Mouse (Mus musculus) lung, postnatal 25 days (tissue): ENCODE measurements around the gene 6030458C11Rik.
"Not testable (repeated sequence)": the region's sequence is repeated elsewhere in the genome, so short reads cannot be mapped to it uniquely, and the experiment has no call there.

Experiments used
- DNase-seq: peaks from one replicate; pipeline ENCODE4 v3.0.0; 2022; ENCODE audit warnings: low spot score

6030458C11Rik gene

DNA sequence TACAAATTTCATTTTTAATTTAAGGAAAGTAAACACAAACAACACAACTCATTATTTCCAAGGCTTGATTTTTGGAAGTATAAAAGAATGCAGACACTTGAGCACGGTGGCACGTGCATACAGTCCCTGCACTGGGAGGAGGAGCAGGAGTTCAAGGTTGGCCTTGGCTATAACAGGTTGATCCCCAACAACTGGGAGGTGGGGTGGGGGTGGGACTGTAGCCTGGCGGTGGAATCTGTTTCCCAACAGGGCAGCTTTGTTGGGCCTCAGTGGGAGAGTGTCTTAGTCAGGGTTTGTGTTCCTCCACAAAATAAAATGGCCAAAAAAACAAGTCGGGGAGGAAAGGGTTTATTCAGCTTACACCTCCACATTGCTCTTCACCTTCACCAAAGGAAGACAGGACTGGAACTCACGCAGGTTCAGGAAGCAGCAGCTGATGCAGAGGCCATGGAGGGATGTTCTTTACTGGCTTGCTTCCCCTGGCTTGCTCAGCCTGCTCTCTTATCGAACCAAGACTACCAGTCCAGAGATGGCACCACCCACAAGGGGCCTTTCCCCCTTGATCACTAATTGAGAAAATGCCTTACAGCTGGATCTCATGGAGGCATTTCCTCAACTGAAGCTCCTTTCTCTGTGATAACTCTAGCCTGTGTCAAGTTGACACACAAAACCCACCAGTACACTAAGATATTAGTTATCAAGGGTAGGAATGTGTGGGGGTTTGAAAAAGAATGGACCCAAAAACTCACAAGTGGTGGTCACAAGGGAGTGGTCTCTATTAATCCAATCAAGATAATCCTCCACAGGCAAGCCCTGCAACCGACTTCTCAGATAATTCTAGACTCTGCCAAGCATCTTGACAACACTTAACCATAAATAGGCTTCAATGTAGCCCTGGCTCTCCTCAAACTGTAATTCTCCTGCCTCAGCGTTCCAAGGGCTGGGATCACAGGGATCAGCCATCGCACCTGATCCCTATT is 1.7 kb downstream of the 6030458C11Rik start:
- DNase-seq, result no peak

DNA sequence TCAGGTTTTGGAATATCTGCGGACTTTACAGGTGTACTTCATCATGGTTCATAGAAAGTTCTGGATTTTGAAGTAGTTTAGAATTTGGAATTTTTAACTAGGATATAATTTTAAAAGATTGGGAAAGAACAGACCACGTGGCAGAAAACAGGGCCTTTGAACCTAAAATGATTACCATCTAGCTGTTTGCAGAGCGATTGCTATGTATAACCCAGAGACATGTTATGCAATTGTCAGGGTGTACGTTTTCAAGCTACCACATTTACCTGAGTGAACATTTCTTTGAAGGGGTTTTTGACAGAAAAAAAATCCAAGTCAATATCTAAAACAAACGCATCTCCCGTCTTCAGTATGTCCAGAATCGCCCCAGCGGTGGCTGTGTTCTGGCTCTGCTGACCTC is 6.9 kb downstream of the 6030458C11Rik start:
- DNase-seq, result no peak

DNA sequence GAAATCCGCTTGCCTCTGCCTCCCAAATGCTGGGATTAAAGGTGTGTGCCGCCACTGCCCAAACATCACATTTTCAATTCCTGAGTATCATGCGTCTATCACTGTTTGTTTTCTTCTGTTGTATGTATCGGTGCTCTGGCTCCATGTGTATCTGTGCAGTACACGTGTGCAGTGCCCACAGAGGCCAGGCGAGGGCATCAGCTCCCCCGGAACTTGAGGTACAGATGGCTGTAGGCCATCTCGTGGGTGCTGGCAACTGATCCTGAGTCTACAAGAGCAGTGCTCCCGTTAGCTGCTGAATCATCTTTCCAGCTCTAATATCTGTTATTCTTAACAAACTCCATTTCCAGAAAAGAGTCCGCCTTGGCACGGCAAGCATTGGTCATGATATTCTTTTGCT is 11.8 kb downstream of the 6030458C11Rik start:
- no peak for DNase-seq

DNA sequence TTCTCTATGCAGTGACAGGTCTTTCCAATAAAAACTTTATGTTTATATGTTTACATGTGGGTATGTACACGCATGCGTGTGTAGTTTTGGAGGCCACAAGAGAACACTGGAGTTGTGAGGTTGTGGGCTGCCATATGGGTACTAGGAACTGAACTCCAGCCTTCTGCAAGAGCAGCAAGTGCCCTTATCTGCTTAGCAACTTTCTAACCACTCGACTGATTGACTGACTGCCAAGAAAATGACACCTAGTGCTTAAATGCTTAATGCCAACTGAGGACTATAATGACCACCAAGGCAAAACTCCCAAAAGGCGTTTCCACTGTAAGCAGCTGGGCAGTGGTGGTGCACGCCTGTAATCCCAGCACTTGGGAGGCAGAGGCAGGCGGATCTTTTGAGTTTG is 15.1 kb downstream of the 6030458C11Rik start:
- no peak for DNase-seq

DNA sequence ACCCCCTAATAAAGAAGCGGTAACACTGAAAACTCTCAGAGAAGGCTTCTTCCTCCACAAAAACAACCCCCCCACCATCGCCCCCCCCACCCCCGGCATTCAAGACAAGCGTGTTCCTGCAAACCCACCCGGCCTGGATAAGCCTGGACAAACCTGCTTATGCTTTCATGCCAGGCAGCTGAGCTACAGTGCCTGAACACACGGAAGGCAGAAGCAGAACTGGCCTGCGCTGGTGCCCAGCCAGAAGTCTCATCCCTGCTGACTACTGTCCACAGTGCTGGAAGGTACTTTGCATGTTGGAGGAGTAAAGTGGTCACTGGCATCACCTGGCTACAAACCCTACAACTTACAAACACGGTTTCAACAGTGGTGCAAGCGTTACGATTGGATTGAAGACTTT is 17.4 kb downstream of the 6030458C11Rik start:
- no peak for DNase-seq

DNA sequence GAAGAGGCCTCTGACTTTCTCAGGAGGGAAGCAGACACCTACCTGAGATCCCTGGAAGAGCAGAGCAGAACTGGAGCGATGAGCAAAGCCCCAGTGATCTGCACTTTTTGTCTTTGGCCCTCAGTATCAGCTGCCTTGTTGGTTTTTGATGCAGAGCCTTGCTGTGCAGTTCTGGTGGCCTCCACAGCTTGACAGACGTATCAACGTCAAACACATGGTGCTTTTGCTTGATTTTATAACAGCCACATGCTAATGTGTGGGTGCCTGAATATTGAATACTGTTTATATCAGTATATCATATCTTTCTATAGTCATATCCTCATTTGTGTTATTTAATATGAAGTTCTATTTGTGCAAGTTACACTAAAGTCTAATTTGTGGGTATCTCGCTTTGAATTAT is 19.4 kb downstream of the 6030458C11Rik start:
- no peak for DNase-seq

DNA sequence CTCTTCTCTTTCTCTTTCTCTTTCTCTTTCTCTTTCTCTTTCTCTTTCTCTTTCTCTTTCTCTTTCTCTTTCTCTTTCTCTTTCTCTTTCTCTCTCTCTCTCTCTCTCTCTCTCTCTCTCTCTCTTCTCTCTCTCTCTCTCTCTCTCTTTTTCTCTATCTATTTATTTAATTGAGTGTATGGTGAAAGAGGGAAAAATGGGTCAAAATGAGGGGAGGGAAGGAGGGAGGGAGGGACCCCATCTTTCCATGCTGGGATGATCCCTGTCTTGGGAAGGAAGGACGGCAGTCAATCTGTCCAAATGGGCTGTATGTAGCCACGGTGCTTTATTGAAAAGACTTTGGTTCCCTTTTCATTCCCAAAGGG is 23.3 kb downstream of the 6030458C11Rik start:
- DNase-seq, result not testable (repeated sequence)

DNA sequence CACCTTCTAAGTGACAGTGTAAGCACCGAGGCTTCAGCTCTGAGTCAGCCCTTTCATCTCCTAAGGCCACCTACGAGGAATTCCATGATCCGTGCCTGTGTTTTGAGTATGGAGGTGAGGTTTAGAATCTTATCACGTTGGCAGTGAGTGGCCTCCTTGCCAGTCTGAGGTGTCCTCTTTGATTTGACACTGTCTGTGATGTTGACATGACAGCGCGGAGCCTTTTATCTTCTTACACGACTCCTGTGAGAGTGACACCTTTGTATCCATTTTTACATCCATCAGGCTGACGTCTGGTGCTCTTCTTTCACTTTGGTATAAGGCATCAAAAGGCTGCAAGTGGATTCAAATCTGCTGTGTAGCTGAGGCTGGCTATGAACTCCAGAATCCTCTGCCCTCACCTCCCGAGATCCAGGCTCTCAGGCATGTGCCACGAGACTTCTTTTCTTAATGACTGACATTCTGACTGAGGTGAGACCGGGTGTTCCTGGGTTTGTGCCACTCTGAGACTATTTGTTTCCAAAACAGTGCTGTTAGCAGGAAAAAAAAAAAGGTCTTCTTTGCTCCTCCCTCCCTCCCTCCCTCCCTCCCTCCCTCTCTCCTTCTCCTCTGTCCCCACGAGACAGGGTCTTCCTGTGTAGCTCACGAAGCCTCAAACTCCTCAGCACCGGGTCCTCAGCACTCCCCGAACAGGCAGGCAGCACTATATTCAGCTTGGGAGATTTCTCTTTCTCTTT is 23.9 kb downstream of the 6030458C11Rik start:
- DNase-seq, result no peak

DNA sequence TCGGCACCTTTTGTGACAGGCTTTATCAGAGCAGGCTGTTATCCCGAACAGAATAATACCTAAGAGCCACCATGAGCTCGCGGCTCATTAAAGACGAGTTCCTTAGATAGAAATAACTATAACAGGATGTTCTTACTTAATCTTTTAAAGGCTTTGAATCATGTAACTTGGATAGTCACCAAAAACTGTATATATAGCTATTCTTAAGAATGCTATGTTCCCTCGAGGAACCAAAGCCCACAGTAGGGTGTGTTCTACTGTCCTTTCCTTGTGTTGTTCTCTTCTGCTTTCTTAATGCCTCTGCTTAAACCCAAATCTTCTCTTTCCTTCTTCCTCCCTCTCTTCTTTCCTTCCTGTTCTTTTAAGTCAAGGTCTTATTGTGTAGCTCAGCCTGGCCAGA is 26.4 kb downstream of the 6030458C11Rik start:
- DNase-seq, result no peak

DNA sequence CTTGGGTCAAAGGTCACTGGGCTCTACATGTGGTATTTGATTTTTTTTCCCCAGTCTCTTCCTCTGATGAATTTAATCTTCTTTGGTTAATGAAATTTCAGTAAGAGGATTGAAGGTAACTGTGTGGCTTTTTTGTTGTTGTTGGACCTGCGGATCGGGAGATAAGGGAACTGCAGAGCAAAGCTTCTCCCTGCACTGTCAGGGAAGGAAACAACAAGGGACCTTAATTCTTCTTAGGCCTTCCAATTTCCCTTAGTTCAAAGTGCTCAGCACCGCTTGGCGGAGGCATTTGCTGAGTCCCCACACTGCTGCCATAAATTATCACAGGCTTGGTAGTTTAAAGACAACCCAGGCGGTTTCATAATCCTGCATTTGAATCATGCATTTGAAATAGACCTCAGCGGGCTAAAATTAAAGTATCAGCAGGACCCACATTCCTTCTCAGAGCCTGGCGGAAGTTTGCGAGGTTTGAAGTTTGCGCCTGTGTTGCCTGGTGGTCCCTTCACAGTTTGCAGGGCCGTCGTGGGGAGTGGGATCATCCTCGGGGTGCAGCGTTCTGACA is 28.5 kb downstream of the 6030458C11Rik start:
- DNase-seq, result no peak

DNA sequence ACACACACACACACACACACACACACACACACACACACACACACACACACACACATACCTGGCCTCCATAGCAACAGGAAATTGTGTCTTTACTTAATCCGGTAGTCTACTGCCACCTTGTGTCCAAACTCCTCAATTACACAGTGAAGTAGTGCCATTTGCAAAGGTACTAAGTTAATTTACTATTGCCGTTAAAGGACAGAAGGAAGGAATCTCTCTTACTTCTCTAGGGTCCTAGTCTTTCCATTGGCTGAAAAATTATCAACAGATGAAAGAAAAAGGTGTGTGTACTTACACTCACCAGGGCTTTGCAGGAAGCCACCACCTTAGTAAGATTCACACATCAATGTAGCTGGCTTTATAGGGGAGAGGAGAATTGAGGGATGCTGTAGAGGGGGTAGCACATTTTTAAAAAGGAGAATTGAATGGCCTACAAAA is 29.0 kb downstream of the 6030458C11Rik start:
- peak; percentile 73 for DNase-seq

DNA sequence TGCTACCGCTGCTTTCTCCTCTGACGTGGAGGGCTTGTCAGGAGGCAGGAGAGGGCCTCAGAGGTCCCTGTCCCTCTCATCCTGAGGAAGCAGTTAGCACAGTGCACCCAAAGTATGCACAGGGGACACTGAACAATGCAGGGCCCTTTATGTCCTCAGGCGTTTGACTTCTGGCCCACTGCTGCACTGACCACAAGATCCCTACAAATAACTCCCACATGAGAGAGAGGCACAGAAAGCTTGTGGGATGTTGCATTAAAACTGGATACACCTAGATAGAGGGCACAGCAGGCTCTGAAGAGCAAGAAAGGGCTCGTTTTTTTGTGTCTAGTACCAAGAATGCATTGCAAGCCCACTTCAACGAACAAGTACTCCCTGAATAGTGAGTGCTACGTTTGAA is 30.1 kb downstream of the 6030458C11Rik start:
- no peak for DNase-seq

DNA sequence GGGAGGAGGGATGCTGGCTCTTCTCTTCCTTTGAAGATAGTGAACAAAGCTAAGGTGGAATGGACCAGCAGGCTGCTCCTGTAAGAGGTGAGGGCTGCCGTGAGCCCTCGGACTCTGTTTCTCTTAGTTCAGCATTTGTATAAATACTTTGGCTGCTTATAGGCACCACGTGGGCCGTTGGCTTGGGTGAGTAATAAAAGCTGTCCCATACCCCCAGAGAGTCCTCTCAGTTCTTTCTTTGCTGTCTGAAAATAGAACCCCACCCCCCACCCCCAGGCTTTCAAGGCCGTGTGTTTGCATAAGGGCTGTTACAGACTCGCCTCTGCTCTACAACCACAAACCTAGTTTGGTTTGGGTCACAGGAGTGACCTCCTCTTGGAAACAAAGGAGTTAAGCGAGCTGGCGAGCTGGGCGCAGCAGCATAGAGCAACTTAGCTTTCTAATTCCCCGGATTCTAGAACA is 35.0 kb downstream of the 6030458C11Rik start:
- no peak for DNase-seq

DNA sequence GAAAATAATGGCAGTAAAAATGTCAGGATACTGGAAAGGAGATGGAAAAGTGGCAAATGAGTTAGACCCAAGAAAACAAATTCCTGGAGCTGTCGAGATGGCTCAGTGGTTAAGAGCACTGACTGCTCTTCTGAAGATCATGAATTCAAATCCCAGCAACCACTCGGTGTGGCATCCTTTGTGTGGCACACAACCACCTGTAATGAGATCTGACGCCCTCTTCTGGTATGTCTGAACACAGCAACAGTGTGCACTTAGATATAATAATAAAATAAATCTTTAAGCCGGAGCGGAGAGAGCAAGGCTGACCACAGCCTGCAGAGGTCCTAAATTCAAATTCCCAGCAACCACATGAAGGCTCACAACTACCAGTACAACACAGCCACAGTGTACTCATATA is 35.9 kb downstream of the 6030458C11Rik start:
- DNase-seq, result no peak

DNA sequence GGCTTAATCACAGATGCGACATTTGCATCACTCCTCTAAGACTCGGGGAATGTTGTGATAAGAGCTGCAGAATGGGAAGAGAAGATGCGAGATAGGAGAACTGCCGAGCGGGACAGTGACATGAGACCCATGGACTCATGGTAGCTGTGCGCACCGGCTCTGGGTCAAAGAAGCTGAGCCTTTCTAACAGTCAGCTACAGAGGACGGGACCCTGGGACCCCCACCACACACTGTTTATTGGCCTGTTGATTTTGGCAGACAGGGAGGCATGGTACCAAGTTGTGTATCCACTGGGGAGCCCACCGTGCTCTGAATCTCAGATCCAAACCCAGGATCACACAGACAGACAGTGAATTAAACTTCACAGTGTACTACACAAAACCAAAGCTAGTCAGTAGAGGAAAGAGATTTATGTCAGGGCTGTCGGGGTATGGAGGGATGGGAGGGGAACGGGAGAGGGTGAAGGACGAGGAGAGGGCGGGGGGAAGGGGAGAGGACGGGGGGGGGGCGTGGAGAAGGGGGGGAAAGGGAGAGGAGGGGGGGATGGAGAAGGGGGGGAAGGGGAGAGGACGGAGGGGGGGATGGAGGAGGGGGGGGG is 42.6 kb downstream of the 6030458C11Rik start:
- no peak for DNase-seq

DNA sequence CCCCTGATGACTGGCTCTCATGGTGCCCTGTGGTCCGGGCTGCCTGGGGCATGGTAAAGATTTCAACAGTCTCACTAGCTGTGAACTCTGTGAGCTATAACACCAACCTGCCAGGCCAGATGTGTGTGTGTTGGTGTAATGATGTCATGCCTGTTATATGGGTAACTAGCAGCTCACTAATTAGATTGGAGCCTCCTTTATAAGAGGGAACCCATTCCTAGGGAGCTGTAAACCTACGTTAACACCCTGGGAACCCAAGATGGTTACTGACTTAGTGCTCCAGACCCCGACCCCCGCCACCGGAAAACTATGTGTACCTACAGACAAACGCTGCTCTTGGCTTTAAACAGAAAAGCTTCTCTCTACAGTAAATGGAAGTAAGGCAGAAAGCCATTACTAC is 43.2 kb downstream of the 6030458C11Rik start:
- DNase-seq, result no peak

DNA sequence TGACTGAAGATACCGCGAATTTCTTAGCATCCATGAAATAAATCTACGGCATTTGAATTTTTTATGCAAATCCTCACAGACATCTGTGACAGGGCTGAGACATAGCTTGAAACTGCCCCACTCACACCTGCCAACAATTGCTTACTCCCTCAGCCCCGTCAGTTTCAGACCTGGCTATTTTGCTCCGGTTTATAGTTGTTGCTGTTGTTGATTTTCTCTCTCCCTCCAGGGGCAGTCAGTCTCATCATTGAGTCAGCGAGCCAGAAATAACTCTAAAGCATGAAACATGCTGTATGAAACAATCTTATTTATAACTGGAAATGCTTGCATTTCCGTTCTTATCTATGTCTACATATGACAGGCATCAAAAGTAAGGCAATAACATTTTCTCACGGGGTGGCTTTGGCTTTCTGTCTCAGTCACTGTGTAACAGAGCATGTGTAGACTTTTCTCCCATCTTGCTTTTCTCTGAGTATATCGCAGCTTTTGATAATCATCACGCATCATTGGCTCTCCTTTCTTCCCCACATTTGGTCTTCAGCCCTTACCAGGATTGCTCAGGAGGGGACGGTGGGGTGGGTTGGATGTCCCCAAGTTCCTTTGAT is 50.2 kb downstream of the 6030458C11Rik start:
- DNase-seq, result no peak

DNA sequence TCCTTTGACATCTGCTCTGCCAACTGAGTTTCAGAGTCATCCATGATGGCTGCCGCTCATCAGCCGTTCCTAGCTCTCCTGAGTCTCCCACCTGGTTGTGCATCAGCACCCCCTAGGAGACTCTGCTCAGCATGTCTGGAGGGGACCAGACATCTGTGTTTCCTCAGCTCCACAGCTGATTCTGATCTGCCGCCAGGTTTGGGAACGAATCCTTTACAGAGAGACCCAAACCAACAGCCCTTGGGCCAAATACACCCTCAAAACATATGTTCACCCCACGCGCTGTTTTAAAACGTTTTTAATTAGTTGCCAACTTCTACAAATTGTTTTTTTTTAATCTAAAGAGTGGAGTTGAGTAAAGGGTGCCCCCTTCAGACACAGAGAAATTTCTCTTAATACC is 53.5 kb downstream of the 6030458C11Rik start:
- DNase-seq, result no peak

DNA sequence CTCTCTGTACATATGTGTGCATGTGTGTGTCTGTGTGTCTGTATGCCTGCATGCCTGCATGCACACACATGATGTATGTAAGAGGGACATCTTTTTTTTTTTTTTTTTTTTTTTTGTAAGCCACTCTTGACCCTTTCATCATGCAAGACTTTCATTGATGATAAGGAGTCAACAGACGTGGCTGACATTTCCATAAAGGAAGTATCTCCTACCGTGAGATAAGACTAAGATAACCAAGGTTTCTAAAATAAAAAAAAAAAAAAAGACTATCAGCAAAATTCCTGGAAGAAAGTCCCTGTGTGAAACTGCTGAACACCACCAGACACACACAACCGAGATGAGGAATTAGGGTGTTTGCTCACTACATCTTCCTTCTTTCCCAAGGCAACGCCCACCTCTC is 57.6 kb downstream of the 6030458C11Rik start:
- no peak for DNase-seq

DNA sequence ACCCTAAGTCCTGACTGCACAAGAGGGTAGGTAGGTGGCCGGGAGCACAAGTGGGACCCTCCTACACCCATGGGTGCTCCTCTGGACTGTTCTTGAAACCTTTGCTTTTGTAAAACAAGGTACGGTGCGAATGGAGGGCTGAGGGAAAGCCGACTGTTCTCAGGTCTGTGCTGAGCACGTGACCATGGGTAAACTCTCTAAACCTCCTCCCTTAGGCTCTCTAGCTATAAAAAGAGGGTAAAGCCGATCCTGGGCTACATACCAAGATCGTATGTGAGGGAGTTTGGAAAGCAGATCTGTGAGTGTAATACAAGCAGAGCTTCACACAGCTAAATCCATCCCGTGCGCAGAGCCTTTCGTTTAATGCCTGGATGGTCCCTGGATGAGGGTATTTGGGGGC is 61.3 kb downstream of the 6030458C11Rik start:
- no peak for DNase-seq

DNA sequence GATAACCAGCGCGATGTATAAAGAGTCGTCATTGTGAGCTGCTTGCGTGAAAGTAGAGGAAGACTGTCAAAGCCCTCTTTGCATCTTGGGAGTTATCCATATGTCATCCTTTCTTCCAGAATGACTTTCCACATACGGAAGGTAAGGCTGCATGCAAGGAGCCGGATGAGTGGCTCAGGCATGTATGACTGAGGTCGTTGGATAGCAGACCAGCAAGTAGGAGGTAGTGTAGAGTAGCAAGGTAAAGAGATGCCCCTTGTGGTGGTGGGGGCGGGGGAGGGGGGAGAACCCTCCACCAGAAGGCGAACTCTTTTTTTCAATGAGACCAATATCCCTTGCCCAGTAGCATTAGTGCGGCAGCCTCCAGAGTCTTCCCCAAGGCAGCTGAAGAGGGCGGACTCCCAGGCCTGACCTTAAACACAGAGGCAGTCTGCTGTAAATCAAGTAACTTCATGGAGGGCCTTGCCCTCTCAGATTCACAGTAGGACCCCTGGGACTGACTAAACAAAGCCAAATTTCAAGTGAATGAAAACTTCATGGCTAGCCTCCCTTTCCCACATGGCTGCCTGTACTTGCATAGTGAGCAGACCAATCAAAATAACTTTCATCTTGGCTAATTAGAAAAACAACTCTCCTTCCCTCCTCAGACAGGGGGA is 62.1 kb downstream of the 6030458C11Rik start:
- DNase-seq, result no peak
